Mouse (Mus musculus) liver, adult 2 months (tissue): ENCODE data around the gene Clec12b.

ENCODE experiments used
- CTCF ChIP-seq: fragments of 200-500 bp; IDR thresholded peaks from 2 replicates; pipeline ENCODE4 v1.5.1; 2011; ENCODE audit warnings: low read depth, low read length, control low read depth
- POLR2A ChIP-seq: fragments of 200-500 bp; IDR thresholded peaks from 2 replicates; pipeline ENCODE4 v1.6.1; 2011; ENCODE audit warnings: low read length, control low read depth; ENCODE audit not compliant: insufficient read depth; ENCODE audit errors: extremely low read depth

DNA sequence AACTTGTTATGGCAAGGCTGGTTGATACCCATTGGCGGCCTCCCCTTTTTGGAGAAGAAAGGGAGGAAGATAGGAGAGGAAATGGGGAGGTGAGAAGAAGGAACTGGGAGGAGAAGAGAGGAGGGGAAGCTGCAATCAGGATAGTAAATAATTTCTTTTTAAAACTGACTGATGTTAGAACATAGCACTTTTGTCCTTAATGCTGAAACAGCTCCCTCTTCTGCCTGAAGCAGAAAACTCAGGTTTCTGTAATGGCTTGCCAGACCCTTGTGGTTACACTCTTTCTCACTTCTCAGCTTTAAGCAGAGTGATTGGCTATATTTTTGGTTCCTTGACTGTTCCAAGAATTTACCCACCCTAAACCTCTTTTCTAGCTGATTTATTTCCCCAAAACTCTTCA lies 59.7 kb downstream of the Clec12b start:
- TF ChIP-seq CTCF (no peak), POLR2A (no peak)
